Mouse (Mus musculus): Measurements from ENCODE around the gene Coro1a. TPM values are rescaled to one million over a fixed set of nuclear protein-coding genes. Genes with fewer than 3 reads are reported as not detected.
A peak's percentile ranks its signal among the peaks of the same experiment; 100 is the strongest.
"Not testable (repeated sequence)": the region's sequence is repeated elsewhere in the genome, so short reads cannot be mapped to it uniquely, and the experiment has no call there.

Gene Coro1a
- polyA plus RNA-seq, 1 experiment, result 668 TPM

- TF ChIP-seq POLR2A (IDR thresholded peaks at IDR 0.05; ENCODE audit: borderline replicate concordance, low read depth, low read length), result no peak
- TF ChIP-seq CTCF (IDR thresholded peaks at IDR 0.05; ENCODE audit: low read depth, low read length), result no peak
- Histone ChIP-seq H3K4me1 (ENCODE audit: control insufficient read depth, insufficient read depth, low read length) (peaks cover 64% of the 10 kb centered on the region), H3K27ac (ENCODE audit: insufficient read depth, low read depth, low read length) (no peak overlapping the region), H3K4me3 (ENCODE audit: insufficient read depth, low read length) (no peak overlapping the region)
Observed at GRCm38 (mm10) chr7:126740132-126740735, 32.6 kb upstream of the Coro1a start.

- Histone ChIP-seq H3K4me1 (ENCODE audit: control insufficient read depth, insufficient read depth, low read length) (peaks cover 57% of the 10 kb centered on the region), H3K4me3 (ENCODE audit: insufficient read depth, low read length) (no peak overlapping the region), H3K27ac (ENCODE audit: insufficient read depth, low read depth, low read length) (no peak overlapping the region)
- TF ChIP-seq CTCF (IDR thresholded peaks at IDR 0.05; ENCODE audit: low read depth, low read length) (no peak), POLR2A (IDR thresholded peaks at IDR 0.05; ENCODE audit: borderline replicate concordance, low read depth, low read length) (no peak)
Observed at GRCm38 (mm10) chr7:126739551-126739950, 32.0 kb upstream of the Coro1a start.

- no peak overlapping the region for H3K4me3 ChIP-seq (ENCODE audit: insufficient read depth, low read length)
Observed at GRCm38 (mm10) chr7:126736122-126736521, 28.5 kb upstream of the Coro1a start.

GRCm38 (mm10) chr7:126730256-126730789 is 22.7 kb upstream of the Coro1a start:
- H3K27ac ChIP-seq (ENCODE audit: insufficient read depth, low read depth, low read length); H3K4me3 ChIP-seq (ENCODE audit: insufficient read depth, low read length): not testable (repeated sequence)
- H3K4me1 ChIP-seq (ENCODE audit: control insufficient read depth, insufficient read depth, low read length), result peaks cover 30% of the 10 kb centered on the region

More at GRCm38 (mm10) chr7:126736122-126736521, 28.5 kb upstream of the Coro1a start:
- peaks cover 42% of the 10 kb centered on the region for H3K4me1 ChIP-seq (ENCODE audit: control insufficient read depth, insufficient read depth, low read length)
- no peak for TF ChIP-seq CTCF (IDR thresholded peaks at IDR 0.05; ENCODE audit: low read depth, low read length)
- no peak for TF ChIP-seq POLR2A (IDR thresholded peaks at IDR 0.05; ENCODE audit: borderline replicate concordance, low read depth, low read length)
- peak overlapping the region; percentile 18; the same call in 1 of the 2 replicates for H3K27ac ChIP-seq (ENCODE audit: insufficient read depth, low read depth, low read length)

- peak overlapping the region; percentile 19; the same call in 1 of the 2 replicates for H3K4me3 ChIP-seq (ENCODE audit: insufficient read depth, low read length)
- peak overlapping the region; percentile 89 for H3K27ac ChIP-seq (ENCODE audit: insufficient read depth, low read depth, low read length)
Observed at GRCm38 (mm10) chr7:126725667-126726066, 18.1 kb upstream of the Coro1a start.

GRCm38 (mm10) chr7:126725077-126725476 is 17.5 kb upstream of the Coro1a start:
- TF ChIP-seq CTCF (IDR thresholded peaks at IDR 0.05; ENCODE audit: low read depth, low read length) (no peak), POLR2A (IDR thresholded peaks at IDR 0.05; ENCODE audit: borderline replicate concordance, low read depth, low read length) (no peak)
- Histone ChIP-seq H3K4me1 (ENCODE audit: control insufficient read depth, insufficient read depth, low read length) (peaks cover 31% of the 10 kb centered on the region), H3K4me3 (ENCODE audit: insufficient read depth, low read length) (peak overlapping the region; percentile 8; the same call in 1 of the 2 replicates), H3K27ac (ENCODE audit: insufficient read depth, low read depth, low read length) (peak overlapping the region; percentile 83)

More at GRCm38 (mm10) chr7:126725667-126726066, 18.1 kb upstream of the Coro1a start:
- H3K4me1 ChIP-seq (ENCODE audit: control insufficient read depth, insufficient read depth, low read length), result peaks cover 34% of the 10 kb centered on the region
- TF ChIP-seq POLR2A (IDR thresholded peaks at IDR 0.05; ENCODE audit: borderline replicate concordance, low read depth, low read length), result no peak
- no peak for TF ChIP-seq CTCF (IDR thresholded peaks at IDR 0.05; ENCODE audit: low read depth, low read length)

GRCm38 (mm10) chr7:126721635-126722034 is 14.0 kb upstream of the Coro1a start:
- H3K4me3 ChIP-seq (ENCODE audit: insufficient read depth, low read length), result no peak overlapping the region
- H3K4me1 ChIP-seq (ENCODE audit: control insufficient read depth, insufficient read depth, low read length), result peaks cover 19% of the 10 kb centered on the region
- TF ChIP-seq CTCF (IDR thresholded peaks at IDR 0.05; ENCODE audit: low read depth, low read length) (no peak), POLR2A (IDR thresholded peaks at IDR 0.05; ENCODE audit: borderline replicate concordance, low read depth, low read length) (no peak)
- peak overlapping the region; percentile 62 for H3K27ac ChIP-seq (ENCODE audit: insufficient read depth, low read depth, low read length)

GRCm38 (mm10) chr7:126718787-126719337 is 11.3 kb upstream of the Coro1a start:
- no peak overlapping the region for H3K27ac ChIP-seq (ENCODE audit: insufficient read depth, low read depth, low read length)
- peaks cover 4% of the 10 kb centered on the region for H3K4me1 ChIP-seq (ENCODE audit: control insufficient read depth, insufficient read depth, low read length)
- no peak for TF ChIP-seq POLR2A (IDR thresholded peaks at IDR 0.05; ENCODE audit: borderline replicate concordance, low read depth, low read length)
- TF ChIP-seq CTCF (IDR thresholded peaks at IDR 0.05; ENCODE audit: low read depth, low read length), result no peak
- no peak overlapping the region for H3K4me3 ChIP-seq (ENCODE audit: insufficient read depth, low read length)

- no peak overlapping the region for H3K27ac ChIP-seq (ENCODE audit: insufficient read depth, low read depth, low read length)
- TF ChIP-seq POLR2A (IDR thresholded peaks at IDR 0.05; ENCODE audit: borderline replicate concordance, low read depth, low read length), result no peak
- TF ChIP-seq CTCF (IDR thresholded peaks at IDR 0.05; ENCODE audit: low read depth, low read length), result no peak
- H3K4me1 ChIP-seq (ENCODE audit: control insufficient read depth, insufficient read depth, low read length), result peaks cover 3% of the 10 kb centered on the region
- H3K4me3 ChIP-seq (ENCODE audit: insufficient read depth, low read length), result no peak overlapping the region
Observed at GRCm38 (mm10) chr7:126717566-126717965, 10.0 kb upstream of the Coro1a start.

GRCm38 (mm10) chr7:126715679-126716078 is 8.1 kb upstream of the Coro1a start:
- Histone ChIP-seq H3K4me3 (ENCODE audit: insufficient read depth, low read length) (no peak overlapping the region), H3K4me1 (ENCODE audit: control insufficient read depth, insufficient read depth, low read length) (no peaks in the 10 kb centered on the region; the same call in 1 of the 2 replicates), H3K27ac (ENCODE audit: insufficient read depth, low read depth, low read length) (no peak overlapping the region)
- no peak for TF ChIP-seq CTCF (IDR thresholded peaks at IDR 0.05; ENCODE audit: low read depth, low read length)
- no peak for TF ChIP-seq POLR2A (IDR thresholded peaks at IDR 0.05; ENCODE audit: borderline replicate concordance, low read depth, low read length)
